Mouse (Mus musculus) ES-Bruce4 (cell line): ENCODE data around the gene Plrg1. TPM values are rescaled to one million over a fixed set of nuclear protein-coding genes. Genes with fewer than 3 reads are reported as not detected.

Experiments
- H3K27ac ChIP-seq: 2 replicates; pipeline ENCODE4 v1.5.1; 2012; ENCODE audit warnings: low read length, inconsistent platforms; ENCODE audit not compliant: insufficient read depth
- H3K27me3 ChIP-seq: 2 replicates; pipeline ENCODE4 v1.6.1; 2012; ENCODE audit warnings: mild to moderate bottlenecking, low read length, inconsistent platforms; ENCODE audit not compliant: control insufficient read depth, poor library complexity, insufficient read depth, severe bottlenecking
- H3K36me3 ChIP-seq: 2 replicates; pipeline ENCODE4 v1.6.1; 2012; ENCODE audit warnings: inconsistent platforms, mild to moderate bottlenecking, low read length, moderate library complexity; ENCODE audit not compliant: control insufficient read depth, poor library complexity, insufficient read depth, severe bottlenecking
- H3K4me1 ChIP-seq: one replicate; pipeline ENCODE4 v1.8.1; 2011; ENCODE audit warnings: low read length; ENCODE audit not compliant: control insufficient read depth, insufficient read depth
- H3K4me3 ChIP-seq: 2 replicates; pipeline ENCODE4 v1.5.1; 2011; ENCODE audit warnings: low read depth, mild to moderate bottlenecking, low read length
- H3K9ac ChIP-seq: 2 replicates; pipeline ENCODE4 v1.6.1; 2012; ENCODE audit warnings: low read depth, mild to moderate bottlenecking, inconsistent platforms; ENCODE audit not compliant: poor library complexity, severe bottlenecking
- H3K9me3 ChIP-seq: replicated peaks from 2 replicates; pipeline ENCODE4 v1.6.1; 2012; ENCODE audit warnings: mild to moderate bottlenecking, low read length, inconsistent platforms; ENCODE audit not compliant: control insufficient read depth, poor library complexity, insufficient read depth, severe bottlenecking
- CTCF ChIP-seq: IDR thresholded peaks from one replicate; pipeline ENCODE4 v1.8.1; 2011; ENCODE audit warnings: low read depth, low read length
- EP300 ChIP-seq: IDR thresholded peaks from 2 replicates; pipeline ENCODE4 v1.6.1; 2011; ENCODE audit warnings: low read depth, low read length; ENCODE audit not compliant: insufficient read depth
- POLR2A ChIP-seq: IDR thresholded peaks from one replicate; pipeline ENCODE4 v1.8.1; 2011; ENCODE audit warnings: low read length; ENCODE audit not compliant: insufficient read depth
- polyA plus RNA-seq: library from polyadenylated mRNA; stranded (reverse); fragments of >200 nt; gene quantifications from 2 replicates; pipeline ENCODE4 v1.2.4, GENCODE M21; 2011; ENCODE audit warnings: low read depth; ENCODE audit not compliant: missing spikeins, insufficient read depth, insufficient read length

The Plrg1 gene
- polyA plus RNA-seq, 1 experiment: 88.1 TPM

- TF ChIP-seq POLR2A (no peak), CTCF (no peak), EP300 (no peak)
- Histone ChIP-seq H3K4me1 (no peaks in the 10 kb centered on the region), H3K36me3 (no peaks in the 10 kb centered on the region), H3K4me3 (no peak overlapping the region), H3K9me3 (peaks cover 12% of the 10 kb centered on the region; the same call in 1 of the 2 replicates), H3K27ac (no peak overlapping the region), H3K9ac (no peak overlapping the region), H3K27me3 (no peaks in the 10 kb centered on the region)
Observed at GRCm38 (mm10) chr3:83102286-83102685, 47.0 kb downstream of the Plrg1 start.

GRCm38 (mm10) chr3:83110163-83110562 lies 54.8 kb downstream of the Plrg1 start:
- TF ChIP-seq POLR2A: no peak
- TF ChIP-seq EP300: no peak
- TF ChIP-seq CTCF: no peak
- H3K27me3 ChIP-seq: no peaks in the 10 kb centered on the region
- H3K36me3 ChIP-seq: no peaks in the 10 kb centered on the region
- 0 out of 2 replicates have a peak, but pooled peaks cover 7% of the 10 kb centered on the region for H3K9me3 ChIP-seq
- no peak overlapping the region for H3K27ac ChIP-seq
- H3K4me1 ChIP-seq: no peaks in the 10 kb centered on the region
- H3K9ac ChIP-seq: no peak overlapping the region
- H3K4me3 ChIP-seq: no peak overlapping the region

GRCm38 (mm10) chr3:83111485-83112261 lies 56.4 kb downstream of the Plrg1 start:
- no peaks in the 10 kb centered on the region for H3K27me3 ChIP-seq
- no peaks in the 10 kb centered on the region for H3K36me3 ChIP-seq
- TF ChIP-seq CTCF: no peak
- H3K9me3 ChIP-seq: no peaks in the 10 kb centered on the region
- H3K9ac ChIP-seq: no peak overlapping the region
- no peak overlapping the region for H3K27ac ChIP-seq
- no peaks in the 10 kb centered on the region for H3K4me1 ChIP-seq
- H3K4me3 ChIP-seq: no peak overlapping the region

- Histone ChIP-seq H3K9ac (no peak overlapping the region), H3K4me1 (no peaks in the 10 kb centered on the region), H3K27me3 (no peaks in the 10 kb centered on the region), H3K9me3 (no peaks in the 10 kb centered on the region), H3K36me3 (no peaks in the 10 kb centered on the region), H3K4me3 (no peak overlapping the region), H3K27ac (no peak overlapping the region)
- TF ChIP-seq POLR2A (no peak), EP300 (no peak), CTCF (no peak)
Observed at GRCm38 (mm10) chr3:83112869-83113268, 57.5 kb downstream of the Plrg1 start.

- H3K9me3 ChIP-seq: no peaks in the 10 kb centered on the region
- no peaks in the 10 kb centered on the region for H3K36me3 ChIP-seq
- H3K4me1 ChIP-seq: no peaks in the 10 kb centered on the region
- H3K9ac ChIP-seq: no peak overlapping the region
- no peaks in the 10 kb centered on the region for H3K27me3 ChIP-seq
- H3K27ac ChIP-seq: no peak overlapping the region
- no peak overlapping the region for H3K4me3 ChIP-seq
- TF ChIP-seq POLR2A (no peak), CTCF (no peak), EP300 (no peak)
Observed at GRCm38 (mm10) chr3:83114946-83115345, 59.6 kb downstream of the Plrg1 start.

- Histone ChIP-seq H3K27me3 (no peaks in the 10 kb centered on the region), H3K4me1 (no peaks in the 10 kb centered on the region), H3K9me3 (no peaks in the 10 kb centered on the region), H3K9ac (no peak overlapping the region), H3K27ac (no peak overlapping the region), H3K36me3 (no peaks in the 10 kb centered on the region), H3K4me3 (no peak overlapping the region)
- TF ChIP-seq EP300 (no peak), CTCF (no peak), POLR2A (no peak)
Observed at GRCm38 (mm10) chr3:83117592-83117991, 62.3 kb downstream of the Plrg1 start.

Other genes starting within 250 kb of the Plrg1 start
- gene Rbm46, start 179.0 kb upstream of the Plrg1 start, polyA plus RNA-seq: 1.4 and 1.8 TPM in 2 replicates
- 0.15 TPM in 1 of 2 replicates, not detected in the other for gene Lrat, start 151.5 kb upstream of the Plrg1 start, polyA plus RNA-seq
- gene Fgg, start 47.8 kb upstream of the Plrg1 start, polyA plus RNA-seq: 0.40 and 0.94 TPM in 2 replicates
- gene Fga, start 29.4 kb upstream of the Plrg1 start, polyA plus RNA-seq: not detected in 2 replicates
- not detected in 2 replicates for gene Fgb, start 5.7 kb upstream of the Plrg1 start, polyA plus RNA-seq
- gene Dchs2, start 72.4 kb downstream of the Plrg1 start, polyA plus RNA-seq: 0.06 and 0.18 TPM in 2 replicates